Mouse (Mus musculus): Measurements from ENCODE around the gene Kctd19. TPM values are rescaled to one million over a fixed set of nuclear protein-coding genes. Genes with fewer than 3 reads are reported as not detected.
A peak's percentile ranks its signal among the peaks of the same experiment; 100 is the strongest.

Gene Kctd19
- polyA plus RNA-seq (2016; fragmentation: Nextera tagmentation; extraction: Ambion mirVana) = not detected in 2 replicates

- Histone ChIP-seq H3K27me3 (peaks cover 18% of the 10 kb centered on the region), H3K36me3 (no peaks in the 10 kb centered on the region), H3K27ac (replicated peaks) (no peak within 1 kb of the TSS), H3K4me2 (replicated peaks) (peak within 1 kb of the TSS; percentile 60), H3K4me3 (peak within 1 kb of the TSS; percentile 35), H3K4me1 (peaks cover 7% of the 10 kb centered on the region; the same call in 1 of the 2 replicates), H3K9ac (replicated peaks) (0 out of 2 replicates have a peak within 1 kb of the TSS, but pooled peaks have one; percentile 37), H3K9me3 (no peaks in the 10 kb centered on the region)
- ATAC-seq (ENCODE audit: low FRiP score, low read depth) = peak; percentile 82; the same call in 1 of the 2 replicates
- 2% methylated on average over 34 of the region's 34 CpGs for WGBS
Measured at GRCm38 (mm10) chr8:105413391-105413790, at the start of gene Kctd19, which contains the start of gene Lrrc36. Gene Kctd19, minus strand, starts transcription at chr8:105413502. Gene Lrrc36, plus strand, starts transcription at chr8:105413571.

- no peak overlapping the region for H3K9ac ChIP-seq (replicated peaks)
- no peak for ATAC-seq (ENCODE audit: low FRiP score, low read depth)
- H3K27ac ChIP-seq (replicated peaks) = no peak overlapping the region
- H3K4me2 ChIP-seq (replicated peaks) = no peak overlapping the region
- H3K4me1 ChIP-seq = peaks cover 15% of the 10 kb centered on the region
- H3K36me3 ChIP-seq = peaks cover under 1% of the 10 kb centered on the region; the same call in 1 of the 2 replicates
- no peak overlapping the region for H3K4me3 ChIP-seq
- H3K27me3 ChIP-seq = no peaks in the 10 kb centered on the region
- H3K9me3 ChIP-seq = no peaks in the 10 kb centered on the region
- 75% methylated on average over 13 of the region's 13 CpGs for WGBS
Measured at GRCm38 (mm10) chr8:105461085-105461803, 47.9 kb upstream of the Kctd19 start.

- no peak overlapping the region for H3K4me3 ChIP-seq
- H3K9me3 ChIP-seq = no peaks in the 10 kb centered on the region
- H3K9ac ChIP-seq (replicated peaks) = no peak overlapping the region
- 68% methylated on average over 10 of the region's 10 CpGs for WGBS
- H3K27ac ChIP-seq (replicated peaks) = no peak overlapping the region
- peaks cover 14% of the 10 kb centered on the region; the same call in 1 of the 2 replicates for H3K4me1 ChIP-seq
- H3K36me3 ChIP-seq = no peaks in the 10 kb centered on the region
- no peak for ATAC-seq (ENCODE audit: low FRiP score, low read depth)
- no peak overlapping the region for H3K4me2 ChIP-seq (replicated peaks)
- H3K27me3 ChIP-seq = no peaks in the 10 kb centered on the region
Measured at GRCm38 (mm10) chr8:105455218-105455617, 41.9 kb upstream of the Kctd19 start.

- ATAC-seq (ENCODE audit: low FRiP score, low read depth) = no peak
- Histone ChIP-seq H3K9ac (replicated peaks) (no peak overlapping the region), H3K4me2 (replicated peaks) (no peak overlapping the region), H3K36me3 (no peaks in the 10 kb centered on the region), H3K4me3 (no peak overlapping the region), H3K27ac (replicated peaks) (no peak overlapping the region), H3K27me3 (no peaks in the 10 kb centered on the region), H3K9me3 (no peaks in the 10 kb centered on the region), H3K4me1 (peaks cover 14% of the 10 kb centered on the region; the same call in 1 of the 2 replicates)
- WGBS = 80% methylated on average over 5 of the region's 5 CpGs
Measured at GRCm38 (mm10) chr8:105454088-105454487, 40.8 kb upstream of the Kctd19 start.

- ATAC-seq (ENCODE audit: low FRiP score, low read depth) = no peak
- Histone ChIP-seq H3K4me2 (replicated peaks) (no peak overlapping the region), H3K9me3 (no peaks in the 10 kb centered on the region), H3K27ac (replicated peaks) (no peak overlapping the region), H3K36me3 (no peaks in the 10 kb centered on the region), H3K4me3 (no peak overlapping the region), H3K27me3 (no peaks in the 10 kb centered on the region), H3K4me1 (peaks cover 14% of the 10 kb centered on the region; the same call in 1 of the 2 replicates), H3K9ac (replicated peaks) (no peak overlapping the region)
- WGBS = 87% methylated on average over 5 of the region's 5 CpGs
Measured at GRCm38 (mm10) chr8:105453296-105453695, 40.0 kb upstream of the Kctd19 start.

GRCm38 (mm10) chr8:105451903-105452603, 38.8 kb upstream of the Kctd19 start:
- Histone ChIP-seq H3K27ac (replicated peaks) (no peak overlapping the region; the same call in 1 of the 2 replicates), H3K4me3 (no peak overlapping the region), H3K9ac (replicated peaks) (no peak overlapping the region), H3K36me3 (no peaks in the 10 kb centered on the region), H3K4me2 (replicated peaks) (no peak overlapping the region), H3K27me3 (no peaks in the 10 kb centered on the region), H3K4me1 (peaks cover 14% of the 10 kb centered on the region; the same call in 1 of the 2 replicates), H3K9me3 (no peaks in the 10 kb centered on the region)
- ATAC-seq (ENCODE audit: low FRiP score, low read depth) = no peak
- 57% methylated on average over 15 of the region's 15 CpGs for WGBS

- no peaks in the 10 kb centered on the region for H3K9me3 ChIP-seq
- peaks cover 19% of the 10 kb centered on the region for H3K4me1 ChIP-seq
- no peaks in the 10 kb centered on the region for H3K27me3 ChIP-seq
- ATAC-seq (ENCODE audit: low FRiP score, low read depth) = no peak
- H3K27ac ChIP-seq (replicated peaks) = no peak overlapping the region
- no peaks in the 10 kb centered on the region for H3K36me3 ChIP-seq
- WGBS = 39% methylated on average over 1 of the region's 1 CpGs
- no peak overlapping the region for H3K4me2 ChIP-seq (replicated peaks)
- H3K4me3 ChIP-seq = no peak overlapping the region
- H3K9ac ChIP-seq (replicated peaks) = no peak overlapping the region
Measured at GRCm38 (mm10) chr8:105450977-105451376, 37.7 kb upstream of the Kctd19 start.

GRCm38 (mm10) chr8:105448596-105448995, 35.3 kb upstream of the Kctd19 start:
- Histone ChIP-seq H3K27ac (replicated peaks) (no peak overlapping the region), H3K9me3 (no peaks in the 10 kb centered on the region)
- no peak for ATAC-seq (ENCODE audit: low FRiP score, low read depth)

GRCm38 (mm10) chr8:105448188-105448587, 34.9 kb upstream of the Kctd19 start:
- Histone ChIP-seq H3K27ac (replicated peaks) (no peak overlapping the region), H3K9me3 (no peaks in the 10 kb centered on the region), H3K27me3 (no peaks in the 10 kb centered on the region), H3K4me3 (no peak overlapping the region), H3K4me2 (replicated peaks) (no peak overlapping the region), H3K9ac (replicated peaks) (no peak overlapping the region), H3K4me1 (peaks cover 28% of the 10 kb centered on the region), H3K36me3 (no peaks in the 10 kb centered on the region)
- 96% methylated on average over 3 of the region's 3 CpGs for WGBS
- no peak for ATAC-seq (ENCODE audit: low FRiP score, low read depth)

More at GRCm38 (mm10) chr8:105448596-105448995, 35.3 kb upstream of the Kctd19 start:
- Histone ChIP-seq H3K36me3 (no peaks in the 10 kb centered on the region), H3K9ac (replicated peaks) (no peak overlapping the region), H3K4me2 (replicated peaks) (no peak overlapping the region), H3K27me3 (no peaks in the 10 kb centered on the region), H3K4me1 (peaks cover 28% of the 10 kb centered on the region), H3K4me3 (no peak overlapping the region)
- WGBS = 91% methylated on average over 5 of the region's 5 CpGs

- Histone ChIP-seq H3K9ac (replicated peaks) (no peak overlapping the region), H3K27ac (replicated peaks) (peak overlapping the region; percentile 92), H3K27me3 (no peaks in the 10 kb centered on the region), H3K4me2 (replicated peaks) (peak overlapping the region; percentile 42), H3K4me1 (peaks cover 20% of the 10 kb centered on the region), H3K9me3 (no peaks in the 10 kb centered on the region), H3K36me3 (no peaks in the 10 kb centered on the region), H3K4me3 (no peak overlapping the region)
- 4% methylated on average over 4 of the region's 4 CpGs for WGBS
- peak; percentile 85 for ATAC-seq (ENCODE audit: low FRiP score, low read depth)
Measured at GRCm38 (mm10) chr8:105446127-105446552, 32.8 kb upstream of the Kctd19 start.

- H3K4me2 ChIP-seq (replicated peaks) = peak overlapping the region; percentile 42
- ATAC-seq (ENCODE audit: low FRiP score, low read depth) = peak; percentile 94
- 16% methylated on average over 11 of the region's 11 CpGs for WGBS
- H3K36me3 ChIP-seq = no peaks in the 10 kb centered on the region
- peak overlapping the region; percentile 92 for H3K27ac ChIP-seq (replicated peaks)
- H3K9ac ChIP-seq (replicated peaks) = no peak overlapping the region
- peaks cover 16% of the 10 kb centered on the region for H3K4me1 ChIP-seq
- no peaks in the 10 kb centered on the region for H3K27me3 ChIP-seq
- H3K4me3 ChIP-seq = peak overlapping the region; percentile 11; the same call in 1 of the 2 replicates
- no peaks in the 10 kb centered on the region for H3K9me3 ChIP-seq
Measured at GRCm38 (mm10) chr8:105445296-105446126, 32.2 kb upstream of the Kctd19 start.

Measured in midbrain, embryonic 12.5 days (tissue).